Mouse (Mus musculus) adrenal gland, adult 2 months (tissue): ENCODE measurements at regions not wholly inside any gene's neighbourhood (a gene's known extent, or its start where the extent isn't known, plus 50 kb on each side); places are given as distances from the start of the nearest gene placed in this dataset.

Source experiments
- DNase-seq: peaks from one replicate; pipeline ENCODE4 v3.0.0; 2021

- DNase-seq, result no peak
Measured at GRCm38 (mm10) chr10:118711951-118712350, 158.1 kb downstream of the Dyrk2 start.

- DNase-seq, result no peak
Measured at GRCm38 (mm10) chr10:118712951-118713350, 157.1 kb downstream of the Dyrk2 start.

GRCm38 (mm10) chr10:118714179-118714581 is 155.8 kb downstream of the Dyrk2 start:
- no peak for DNase-seq

- DNase-seq, result no peak
Measured at GRCm38 (mm10) chr10:118714595-118714994, 155.4 kb downstream of the Dyrk2 start.

- no peak for DNase-seq
Measured at GRCm38 (mm10) chr10:118720630-118721029, 149.4 kb downstream of the Dyrk2 start.

- peak; percentile 10 for DNase-seq
Measured at GRCm38 (mm10) chr10:118722132-118722551, 147.9 kb downstream of the Dyrk2 start.

- DNase-seq, result no peak
Measured at GRCm38 (mm10) chr10:118722671-118723070, 147.3 kb downstream of the Dyrk2 start.

GRCm38 (mm10) chr10:118736093-118736492 is 133.9 kb downstream of the Dyrk2 start:
- DNase-seq, result no peak

- peak; percentile 73 for DNase-seq
Measured at GRCm38 (mm10) chr10:118737064-118737463, 132.9 kb downstream of the Dyrk2 start.

GRCm38 (mm10) chr10:118739849-118740481 is 130.0 kb downstream of the Dyrk2 start:
- no peak for DNase-seq

GRCm38 (mm10) chr10:118743831-118744230 is 126.2 kb downstream of the Dyrk2 start:
- no peak for DNase-seq

GRCm38 (mm10) chr10:118746719-118747395 is 123.2 kb downstream of the Dyrk2 start:
- no peak for DNase-seq

- no peak for DNase-seq
Measured at GRCm38 (mm10) chr10:118749039-118749438, 121.0 kb downstream of the Dyrk2 start.

GRCm38 (mm10) chr10:118749756-118750155 is 120.3 kb downstream of the Dyrk2 start:
- peak; percentile 73 for DNase-seq

- peak; percentile 46 for DNase-seq
Measured at GRCm38 (mm10) chr10:118751110-118751509, 118.9 kb downstream of the Dyrk2 start.

- DNase-seq, result peak; percentile 14
Measured at GRCm38 (mm10) chr10:118753061-118753775, 116.8 kb downstream of the Dyrk2 start.

GRCm38 (mm10) chr10:118754791-118755190 is 115.2 kb downstream of the Dyrk2 start:
- no peak for DNase-seq

- peak; percentile 58 for DNase-seq
Measured at GRCm38 (mm10) chr10:118758825-118759471, 111.1 kb downstream of the Dyrk2 start.

GRCm38 (mm10) chr10:118760441-118760840 is 109.6 kb downstream of the Dyrk2 start:
- DNase-seq, result no peak

GRCm38 (mm10) chr10:118761101-118761868 is 108.7 kb downstream of the Dyrk2 start:
- peak; percentile 17 for DNase-seq

- no peak for DNase-seq
Measured at GRCm38 (mm10) chr10:118765051-118765450, 105.0 kb downstream of the Dyrk2 start.
